7 mouse cellular contexts compared by ENCODE assay signal in the genomic region with DNA sequence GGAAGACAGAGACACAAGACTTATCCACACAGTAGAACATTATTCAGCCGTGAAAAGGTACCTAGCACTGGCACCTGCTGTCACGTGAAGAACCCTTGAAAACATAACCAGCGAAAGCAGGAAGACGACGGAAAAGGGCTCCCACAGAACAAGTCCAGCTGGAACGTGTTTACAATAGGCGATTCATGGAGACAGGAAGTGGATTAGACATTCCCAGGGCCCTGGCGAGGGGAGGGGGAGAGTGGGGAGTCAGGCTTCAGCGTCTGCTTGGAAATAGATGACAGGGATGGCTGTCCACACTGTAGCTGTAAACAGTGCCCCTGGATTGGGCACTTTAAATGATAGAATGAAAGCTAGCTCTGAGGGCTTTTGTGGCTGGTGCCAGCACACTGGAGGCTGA. TPM values are rescaled to one million over a fixed set of nuclear protein-coding genes. Genes with fewer than 3 reads are reported as not detected.
DNase-seq lines count a peak whose midpoint lies in the region; ATAC-seq lines count a peak whose summit lies in the region.

No protein-coding gene starts in this region.

- 9% methylated on average over 9 of the region's 9 CpGs for WGBS in forebrain, embryonic 15.5 days
- 12% methylated on average over 9 of the region's 9 CpGs for WGBS in intestine, embryonic 16.5 days
- 4% methylated on average over 9 of the region's 9 CpGs for WGBS in lung, embryonic 15.5 days
- WGBS in stomach, embryonic 15.5 days, result 9% methylated on average over 9 of the region's 9 CpGs

- peak overlapping the region; percentile 69 for H3K27ac ChIP-seq in brown adipose tissue, adult 24 weeks (replicated peaks; ENCODE audit: low read depth, low read length)
- peak overlapping the region; percentile 73 for H3K27ac ChIP-seq in forebrain, embryonic 15.5 days (replicated peaks)
- H3K27ac ChIP-seq in intestine, embryonic 16.5 days (ENCODE audit: low read length), result peak overlapping the region; percentile 85
- H3K27ac ChIP-seq in lung, embryonic 15.5 days, result peak overlapping the region; percentile 95
- H3K27ac ChIP-seq in stomach, embryonic 15.5 days, result peak overlapping the region; percentile 91

- no peak for DNase-seq in spleen, adult 18-20 months
- DNase-seq in right cerebral cortex, postnatal 25 days, result no peak

- H3K9me3 ChIP-seq in forebrain, embryonic 15.5 days, result no peaks in the 10 kb centered on the region
- H3K9me3 ChIP-seq in intestine, embryonic 16.5 days (ENCODE audit: control insufficient read depth, low read length), result no peaks in the 10 kb centered on the region
- no peaks in the 10 kb centered on the region for H3K9me3 ChIP-seq in lung, embryonic 15.5 days
- H3K9me3 ChIP-seq in stomach, embryonic 15.5 days, result no peaks in the 10 kb centered on the region

- ATAC-seq in forebrain, embryonic 15.5 days (replicated peaks), result peak; percentile 90
- ATAC-seq in intestine, embryonic 16.5 days, result peak; percentile 72
- peak; percentile 89 for ATAC-seq in lung, embryonic 15.5 days (ENCODE audit: borderline replicate concordance, extremely low read depth, low FRiP score, low TSS enrichment)
- ATAC-seq in stomach, embryonic 15.5 days (ENCODE audit: insufficient read depth, low FRiP score, low read depth), result peak; percentile 65

- no peak overlapping the region; the same call in 1 of the 2 replicates for H3K9ac ChIP-seq in forebrain, embryonic 15.5 days (replicated peaks)
- 0 out of 2 replicates have a peak overlapping the region, but pooled peaks have one; percentile 2 for H3K9ac ChIP-seq in intestine, embryonic 16.5 days (ENCODE audit: low read depth, low read length)
- H3K9ac ChIP-seq in lung, embryonic 15.5 days, result no peak overlapping the region
- H3K9ac ChIP-seq in stomach, embryonic 15.5 days, result no peak overlapping the region

- no peak overlapping the region for H3K4me3 ChIP-seq in brown adipose tissue, adult 24 weeks (ENCODE audit: insufficient read depth, low read depth, low read length)
- H3K4me3 ChIP-seq in forebrain, embryonic 15.5 days, result no peak overlapping the region
- H3K4me3 ChIP-seq in intestine, embryonic 16.5 days (ENCODE audit: low read length), result no peak overlapping the region
- no peak overlapping the region for H3K4me3 ChIP-seq in lung, embryonic 15.5 days
- no peak overlapping the region for H3K4me3 ChIP-seq in stomach, embryonic 15.5 days (replicated peaks)

- no peaks in the 10 kb centered on the region for H3K36me3 ChIP-seq in forebrain, embryonic 15.5 days
- no peaks in the 10 kb centered on the region for H3K36me3 ChIP-seq in intestine, embryonic 16.5 days (ENCODE audit: control insufficient read depth, insufficient read depth, low read length)
- no peaks in the 10 kb centered on the region for H3K36me3 ChIP-seq in lung, embryonic 15.5 days
- no peaks in the 10 kb centered on the region for H3K36me3 ChIP-seq in stomach, embryonic 15.5 days

- peaks cover 6% of the 10 kb centered on the region; the same call in 1 of the 2 replicates for H3K4me1 ChIP-seq in brown adipose tissue, adult 24 weeks (ENCODE audit: control insufficient read depth, insufficient read depth, insufficient read length, low read length)
- peaks cover 8% of the 10 kb centered on the region; the same call in 1 of the 2 replicates for H3K4me1 ChIP-seq in forebrain, embryonic 15.5 days
- peaks cover 31% of the 10 kb centered on the region for H3K4me1 ChIP-seq in intestine, embryonic 16.5 days (ENCODE audit: control insufficient read depth, insufficient read depth, low read length)
- H3K4me1 ChIP-seq in lung, embryonic 15.5 days, result peaks cover 36% of the 10 kb centered on the region
- peaks cover 22% of the 10 kb centered on the region for H3K4me1 ChIP-seq in stomach, embryonic 15.5 days

- no peaks in the 10 kb centered on the region for H3K27me3 ChIP-seq in forebrain, embryonic 15.5 days
- no peaks in the 10 kb centered on the region for H3K27me3 ChIP-seq in intestine, embryonic 16.5 days (replicated peaks; ENCODE audit: control insufficient read depth, insufficient read depth, low read length)
- H3K27me3 ChIP-seq in lung, embryonic 15.5 days, result no peaks in the 10 kb centered on the region
- H3K27me3 ChIP-seq in stomach, embryonic 15.5 days (replicated peaks), result no peaks in the 10 kb centered on the region

- no peak overlapping the region for H3K4me2 ChIP-seq in forebrain, embryonic 15.5 days (replicated peaks)
- no peak overlapping the region for H3K4me2 ChIP-seq in intestine, embryonic 16.5 days (ENCODE audit: low read depth, low read length)
- peak overlapping the region; percentile 10; the same call in 1 of the 2 replicates for H3K4me2 ChIP-seq in lung, embryonic 15.5 days
- no peak overlapping the region; the same call in 1 of the 2 replicates for H3K4me2 ChIP-seq in stomach, embryonic 15.5 days

RNA-seq across cellular contexts. Expression of gene Gga1, which starts 8.6 kb away (rescaled TPM):
- 23.7 and 29.1 TPM in 2 replicates for polyA plus RNA-seq in brown adipose tissue, adult 24 weeks (2012; ENCODE audit: insufficient read depth, insufficient read length, missing spikeins)
- 60.3 and 62.0 TPM in 2 replicates for polyA plus RNA-seq in forebrain, embryonic 15.5 days (2015; fragmentation: Nextera tagmentation; extraction: Ambion mirVana)
- 56.3 and 57.4 TPM in 2 replicates for polyA plus RNA-seq in intestine, embryonic 16.5 days (2015; fragmentation: Nextera tagmentation; extraction: Ambion mirVana)
- 54.0 and 56.2 TPM in 2 replicates for polyA plus RNA-seq in lung, embryonic 15.5 days (2015; fragmentation: Nextera tagmentation; extraction: Ambion mirVana)
- 47.1 TPM in 2 replicates for polyA plus RNA-seq in stomach, embryonic 15.5 days (2015; fragmentation: Nextera tagmentation; extraction: Ambion mirVana)

RNA-seq across cellular contexts. Expression of gene Lgals2, which starts 13.1 kb away (rescaled TPM):
- polyA plus RNA-seq in brown adipose tissue, adult 24 weeks (2012; ENCODE audit: insufficient read depth, insufficient read length, missing spikeins), result not detected in 2 replicates
- polyA plus RNA-seq in forebrain, embryonic 15.5 days (2015; fragmentation: Nextera tagmentation; extraction: Ambion mirVana), result not detected in 2 replicates
- polyA plus RNA-seq in intestine, embryonic 16.5 days (2015; fragmentation: Nextera tagmentation; extraction: Ambion mirVana), result 1,298 and 1,309 TPM in 2 replicates
- 0.69 and 0.72 TPM in 2 replicates for polyA plus RNA-seq in lung, embryonic 15.5 days (2015; fragmentation: Nextera tagmentation; extraction: Ambion mirVana)
- 210 and 299 TPM in 2 replicates for polyA plus RNA-seq in stomach, embryonic 15.5 days (2015; fragmentation: Nextera tagmentation; extraction: Ambion mirVana)

RNA-seq across cellular contexts. Expression of gene Cdc42ep1, which starts 26.0 kb away (rescaled TPM):
- polyA plus RNA-seq in brown adipose tissue, adult 24 weeks (2012; ENCODE audit: insufficient read depth, insufficient read length, missing spikeins), result 18.4 and 21.7 TPM in 2 replicates
- polyA plus RNA-seq in forebrain, embryonic 15.5 days (2015; fragmentation: Nextera tagmentation; extraction: Ambion mirVana), result 7.6 and 9.0 TPM in 2 replicates
- 34.5 and 36.1 TPM in 2 replicates for polyA plus RNA-seq in intestine, embryonic 16.5 days (2015; fragmentation: Nextera tagmentation; extraction: Ambion mirVana)
- polyA plus RNA-seq in lung, embryonic 15.5 days (2015; fragmentation: Nextera tagmentation; extraction: Ambion mirVana), result 105 and 109 TPM in 2 replicates
- polyA plus RNA-seq in stomach, embryonic 15.5 days (2015; fragmentation: Nextera tagmentation; extraction: Ambion mirVana), result 54.1 and 62.1 TPM in 2 replicates

RNA-seq across cellular contexts. Expression of gene Gm49510, which starts 31.1 kb away (rescaled TPM):
- not detected in 2 replicates for polyA plus RNA-seq in brown adipose tissue, adult 24 weeks (2012; ENCODE audit: insufficient read depth, insufficient read length, missing spikeins)
- not detected in 2 replicates for polyA plus RNA-seq in forebrain, embryonic 15.5 days (2015; fragmentation: Nextera tagmentation; extraction: Ambion mirVana)
- 0.21 and 0.55 TPM in 2 replicates for polyA plus RNA-seq in intestine, embryonic 16.5 days (2015; fragmentation: Nextera tagmentation; extraction: Ambion mirVana)
- polyA plus RNA-seq in lung, embryonic 15.5 days (2015; fragmentation: Nextera tagmentation; extraction: Ambion mirVana), result 0.18 and 0.60 TPM in 2 replicates
- polyA plus RNA-seq in stomach, embryonic 15.5 days (2015; fragmentation: Nextera tagmentation; extraction: Ambion mirVana), result 0.42 and 0.52 TPM in 2 replicates

RNA-seq across cellular contexts. Expression of gene Sh3bp1, which starts 31.2 kb away (rescaled TPM):
- 2.2 and 3.3 TPM in 2 replicates for polyA plus RNA-seq in brown adipose tissue, adult 24 weeks (2012; ENCODE audit: insufficient read depth, insufficient read length, missing spikeins)
- polyA plus RNA-seq in forebrain, embryonic 15.5 days (2015; fragmentation: Nextera tagmentation; extraction: Ambion mirVana), result 3.6 and 5.9 TPM in 2 replicates
- polyA plus RNA-seq in intestine, embryonic 16.5 days (2015; fragmentation: Nextera tagmentation; extraction: Ambion mirVana), result 21.5 and 23.3 TPM in 2 replicates
- polyA plus RNA-seq in lung, embryonic 15.5 days (2015; fragmentation: Nextera tagmentation; extraction: Ambion mirVana), result 31.9 and 35.5 TPM in 2 replicates
- polyA plus RNA-seq in stomach, embryonic 15.5 days (2015; fragmentation: Nextera tagmentation; extraction: Ambion mirVana), result 34.8 and 36.9 TPM in 2 replicates

Comparison
In these comparisons a context has a peak if more than half of its experiments do, and no peak if none do; other contexts are left out.
1. RNA of gene Lgals2, which starts 13.1 kb away (polyA plus RNA-seq): 1,298 to 1,309 TPM in intestine, embryonic 16.5 days and 210 to 299 TPM in stomach, embryonic 15.5 days; 0.69 to 0.72 TPM in lung, embryonic 15.5 days, not detected in brown adipose tissue, adult 24 weeks and not detected in forebrain, embryonic 15.5 days; every median in the first group is over 100 times any median in the second.
2. Peak in every context shown above with its lines, with median percentiles within 50 percentile points of each other: H3K27ac ChIP-seq and ATAC-seq.